Mouse (Mus musculus) MN1 (cell line): ENCODE results near the gene Pidd1.

Experiments used
- DNase-seq: peaks from one replicate; pipeline ENCODE4 v3.0.0-alpha.2; 2016; ENCODE audit warnings: low spot score

Pidd1 gene

GRCm38 (mm10) chr7:141435856-141436522 lies 7.8 kb downstream of the Pidd1 start:
- no peak for DNase-seq

- DNase-seq: peak; percentile 59
Measured at GRCm38 (mm10) chr7:141435129-141435855, 8.5 kb downstream of the Pidd1 start.

DNA sequence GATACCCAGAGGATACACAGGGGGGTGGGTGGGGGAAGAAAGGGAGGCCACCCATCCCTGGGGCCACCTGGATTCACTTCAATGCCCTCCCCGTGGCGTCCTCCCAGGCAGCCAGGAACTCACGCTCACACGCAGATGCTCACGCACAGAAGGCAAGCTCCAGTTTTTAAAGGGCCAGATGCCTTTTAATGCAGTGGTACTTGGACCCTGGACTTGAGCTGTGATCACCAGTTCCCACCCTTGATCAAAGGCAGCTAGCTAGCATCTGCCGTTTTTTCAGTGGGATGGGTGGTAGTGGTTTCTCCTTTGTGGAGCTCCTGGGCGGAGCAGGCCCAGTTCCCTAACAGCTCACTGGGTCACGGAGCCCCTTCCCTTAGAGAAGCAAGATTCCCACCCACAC lies 9.4 kb downstream of the Pidd1 start:
- no peak for DNase-seq

GRCm38 (mm10) chr7:141433517-141434400 lies 10.1 kb downstream of the Pidd1 start:
- DNase-seq: no peak

GRCm38 (mm10) chr7:141432741-141433516 lies 10.9 kb downstream of the Pidd1 start:
- DNase-seq: no peak

- no peak for DNase-seq
Measured at GRCm38 (mm10) chr7:141432186-141432611, 11.6 kb downstream of the Pidd1 start.

DNA sequence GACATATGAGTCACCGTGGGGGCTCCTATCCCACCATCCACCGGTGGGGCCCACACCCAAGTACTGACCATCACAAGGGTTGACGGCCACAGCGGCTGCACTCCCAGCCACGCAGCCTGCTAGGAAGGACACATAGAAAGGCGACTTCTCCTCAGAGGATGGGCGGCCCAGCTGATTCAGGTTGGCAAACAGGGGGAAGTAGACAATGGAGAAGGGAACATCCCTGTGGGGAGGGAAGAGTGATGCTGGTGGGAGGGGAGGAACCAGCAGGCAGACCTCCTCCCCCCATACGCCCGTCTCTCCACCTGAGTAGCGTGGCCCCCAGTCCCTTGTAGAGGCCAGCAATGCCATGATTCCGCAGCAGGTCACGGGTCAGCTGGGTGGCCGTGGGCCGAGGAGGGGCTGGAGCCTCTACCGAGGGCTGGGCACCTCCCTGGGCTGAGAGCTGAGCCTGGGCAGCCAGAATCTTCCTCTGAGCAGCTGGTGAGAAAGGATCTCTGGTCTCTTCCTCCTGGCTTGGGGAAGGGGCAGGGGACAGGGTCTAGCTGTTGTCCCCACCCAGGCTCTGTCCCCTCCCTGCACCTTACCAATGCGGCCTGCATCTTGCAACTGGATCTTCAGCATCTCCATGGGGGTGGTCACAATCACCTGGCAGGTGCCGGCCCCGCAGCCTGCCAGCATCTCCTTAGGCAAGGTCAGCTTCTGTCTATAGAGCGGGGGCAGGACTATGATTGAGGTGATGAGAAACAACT lies 12.2 kb downstream of the Pidd1 start:
- no peak for DNase-seq

DNA sequence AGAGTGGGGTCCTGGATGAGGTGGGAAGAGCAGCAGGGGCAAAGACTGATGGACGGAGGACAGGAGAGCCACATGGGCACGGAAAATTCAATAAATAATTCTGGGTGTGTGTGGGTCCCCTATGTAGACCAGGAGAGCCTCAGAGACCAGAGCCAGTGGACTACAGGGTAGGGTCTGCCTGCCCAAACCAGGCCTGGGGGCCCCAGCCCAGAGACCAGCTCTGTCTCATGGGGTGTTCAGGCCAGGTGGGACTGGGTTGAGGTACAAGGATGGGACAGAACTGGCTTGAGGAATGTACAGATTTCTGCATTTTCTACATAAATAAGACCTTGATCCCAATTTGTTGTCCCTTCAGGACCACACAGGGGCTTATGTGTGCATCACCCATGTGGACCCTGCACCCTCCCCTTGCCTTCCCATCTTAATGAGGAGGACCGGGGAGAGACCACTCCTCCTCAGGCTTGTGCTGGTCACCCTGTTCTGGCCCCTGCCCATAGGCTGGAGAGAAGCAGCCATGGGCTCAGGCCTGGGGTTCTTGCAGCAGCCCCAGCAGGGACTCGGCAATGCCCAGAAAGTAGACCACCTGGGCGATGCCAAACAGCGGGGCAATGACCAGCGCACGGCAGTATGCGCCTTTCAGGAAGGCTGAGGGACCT lies 13.1 kb downstream of the Pidd1 start:
- no peak for DNase-seq

DNA sequence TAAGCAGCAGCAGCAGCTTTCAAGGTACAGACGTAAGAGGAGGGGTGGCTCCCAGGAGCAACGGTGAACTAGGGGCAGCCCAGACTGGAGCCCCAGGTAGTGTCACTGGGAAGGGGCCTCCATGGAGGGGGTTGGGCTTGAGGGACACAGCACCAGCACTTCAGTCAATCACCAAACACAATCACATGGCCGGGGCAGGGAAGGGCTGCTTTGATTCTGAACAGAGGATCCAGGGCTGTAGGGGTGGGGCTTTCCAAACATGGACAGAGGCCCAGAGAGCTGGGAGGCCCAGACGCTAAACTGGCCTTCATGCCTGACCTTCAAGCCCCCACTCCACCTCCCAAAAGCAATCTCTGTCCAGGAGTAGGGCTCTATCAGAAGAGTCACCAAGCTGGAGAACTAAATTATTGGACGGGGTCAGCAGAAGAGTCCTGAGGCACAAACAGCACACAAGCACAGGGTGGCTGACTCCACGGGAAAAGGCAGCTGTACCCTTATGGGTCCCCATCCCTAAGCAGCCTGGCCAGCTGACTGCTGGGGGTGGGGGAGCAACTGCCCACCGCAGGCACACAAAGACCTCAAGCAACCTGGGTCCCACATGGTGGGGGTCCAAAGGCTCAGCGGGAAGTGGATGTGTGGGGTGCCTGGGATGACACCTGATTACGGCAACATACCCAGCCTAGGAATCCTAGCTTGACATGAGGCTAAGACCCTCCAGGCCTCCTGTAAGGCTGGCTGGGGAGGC lies 13.8 kb downstream of the Pidd1 start:
- no peak for DNase-seq

GRCm38 (mm10) chr7:141429310-141429709 lies 14.5 kb downstream of the Pidd1 start, which contains the start of gene Cend1:
TSS of gene Cend1 (minus strand) at chr7:141429491.
- peak; percentile 93 for DNase-seq

DNA sequence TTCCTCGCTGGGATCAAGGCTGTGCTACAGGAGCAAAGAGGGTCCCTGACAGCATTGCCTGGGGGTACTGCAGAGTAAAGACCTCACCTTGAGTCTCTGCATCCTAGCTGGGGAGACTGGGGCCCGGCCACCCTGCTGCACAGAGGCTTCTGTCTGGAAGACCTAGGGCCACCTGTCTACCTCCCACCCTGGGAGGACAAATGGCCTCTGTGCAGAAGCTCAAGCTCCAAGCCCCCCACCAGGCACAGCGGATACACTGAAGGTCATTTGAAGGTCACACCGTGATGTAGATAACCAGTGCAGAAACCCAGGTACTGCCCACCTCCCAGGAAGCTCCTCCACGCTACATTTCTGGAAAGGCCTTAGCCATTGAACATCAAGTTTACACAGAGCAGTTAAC lies 15.1 kb downstream of the Pidd1 start:
- no peak for DNase-seq

DNA sequence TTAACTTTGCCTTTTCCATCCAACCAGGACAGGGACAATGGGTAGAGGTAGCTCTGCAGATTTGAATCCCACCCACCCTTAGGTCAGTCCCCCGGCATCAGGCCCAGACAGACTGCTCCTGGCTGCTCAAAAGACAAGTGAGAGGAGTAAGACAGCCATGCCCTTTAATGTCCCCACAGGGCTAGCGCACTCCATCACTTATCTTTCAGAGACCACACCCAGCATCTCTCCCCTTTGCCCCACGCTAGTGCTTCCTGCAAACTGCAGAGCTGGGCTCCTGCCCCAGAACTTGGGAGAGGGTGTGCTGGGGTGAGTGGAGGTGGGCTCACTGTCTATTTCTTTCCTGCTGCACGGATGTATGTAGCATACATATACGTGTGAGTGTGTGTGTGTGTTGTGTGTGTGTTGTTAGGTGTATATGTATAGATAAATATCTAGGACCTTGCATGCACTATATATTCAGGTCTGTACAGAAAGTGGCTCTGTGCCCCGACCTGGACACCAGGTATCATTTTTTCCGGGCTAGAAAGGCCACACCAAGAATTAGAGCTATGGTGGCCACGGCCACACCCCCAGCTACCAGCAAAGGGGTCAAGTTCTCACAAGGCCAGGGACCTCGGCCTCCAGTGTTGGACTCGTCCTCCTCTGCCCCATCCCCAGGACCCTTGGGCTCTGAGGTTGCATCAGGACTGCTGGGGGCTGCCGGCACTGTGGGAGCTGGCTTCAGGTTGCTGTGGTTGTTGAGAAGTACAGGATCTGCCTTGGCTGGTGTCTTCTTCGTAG lies 16.7 kb downstream of the Pidd1 start:
- DNase-seq: no peak

DNA sequence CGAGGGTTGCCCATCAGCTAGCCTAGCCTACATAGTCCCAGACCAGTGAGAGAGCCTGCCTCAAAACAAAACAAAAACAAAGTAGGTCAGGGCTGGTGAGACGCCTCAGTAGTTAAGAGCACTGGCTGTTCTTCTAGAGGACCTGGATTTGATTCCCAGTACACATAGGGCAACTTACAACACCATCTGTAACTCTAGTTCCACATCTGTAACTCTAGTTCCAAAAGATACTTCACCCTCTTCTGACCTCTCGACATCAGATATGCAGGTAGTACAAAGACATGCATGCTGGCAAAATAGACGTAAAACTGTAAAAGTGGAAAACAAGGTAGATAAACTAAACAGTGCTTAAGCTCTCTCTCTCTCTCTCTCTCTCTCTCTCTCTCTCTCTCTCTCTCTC lies 20.0 kb downstream of the Pidd1 start:
- DNase-seq: no peak

- no peak for DNase-seq
Measured at GRCm38 (mm10) chr7:141420030-141420702, 23.7 kb downstream of the Pidd1 start.

- DNase-seq: peak; percentile 57
Measured at GRCm38 (mm10) chr7:141418970-141419369, 24.9 kb downstream of the Pidd1 start.

DNA sequence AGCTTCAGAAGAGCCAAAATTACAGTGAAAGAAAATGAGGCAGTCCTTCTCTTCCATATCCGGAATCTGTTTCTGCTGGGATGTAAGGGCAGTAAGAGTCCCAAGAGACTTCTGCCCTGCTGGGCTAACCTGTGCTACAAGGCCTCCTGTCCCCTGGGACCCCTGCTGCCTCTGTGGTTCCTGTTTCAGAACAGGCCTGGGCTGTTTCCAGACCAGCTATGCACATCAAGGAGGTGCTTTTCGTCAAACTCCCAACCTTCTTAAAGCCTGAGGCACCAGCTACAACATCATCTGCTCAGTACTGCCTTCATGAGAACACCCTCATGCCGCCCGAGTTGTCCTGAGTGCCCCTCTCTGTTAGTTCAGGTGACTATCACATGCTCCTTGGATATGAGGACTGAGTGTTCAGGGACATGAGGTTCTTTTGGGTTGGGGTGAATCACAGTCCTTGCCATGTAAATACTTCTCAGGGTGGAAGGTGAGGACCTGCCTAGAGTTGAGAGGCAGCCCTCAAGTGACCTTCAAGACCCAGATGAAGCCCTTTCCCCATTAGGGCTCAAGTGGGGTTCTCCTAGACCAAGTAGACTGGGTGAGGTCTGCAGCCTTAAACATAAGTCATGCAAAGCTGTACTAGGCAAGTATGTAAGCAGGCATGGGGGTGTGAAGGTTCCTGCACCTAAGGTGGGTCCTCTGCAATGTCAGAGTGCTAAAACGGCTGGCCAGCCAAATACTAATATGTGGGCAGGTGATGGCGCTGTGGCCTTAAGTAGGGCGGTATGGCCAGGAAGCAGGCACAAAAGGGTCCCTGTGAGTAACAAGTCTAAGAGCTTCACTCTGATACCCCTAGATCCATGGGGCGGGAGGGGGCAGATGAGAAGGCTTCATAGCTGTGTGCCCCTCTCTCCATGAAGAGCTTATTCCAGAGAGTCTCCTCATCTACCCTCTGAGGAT lies 25.8 kb downstream of the Pidd1 start:
- no peak for DNase-seq

DNA sequence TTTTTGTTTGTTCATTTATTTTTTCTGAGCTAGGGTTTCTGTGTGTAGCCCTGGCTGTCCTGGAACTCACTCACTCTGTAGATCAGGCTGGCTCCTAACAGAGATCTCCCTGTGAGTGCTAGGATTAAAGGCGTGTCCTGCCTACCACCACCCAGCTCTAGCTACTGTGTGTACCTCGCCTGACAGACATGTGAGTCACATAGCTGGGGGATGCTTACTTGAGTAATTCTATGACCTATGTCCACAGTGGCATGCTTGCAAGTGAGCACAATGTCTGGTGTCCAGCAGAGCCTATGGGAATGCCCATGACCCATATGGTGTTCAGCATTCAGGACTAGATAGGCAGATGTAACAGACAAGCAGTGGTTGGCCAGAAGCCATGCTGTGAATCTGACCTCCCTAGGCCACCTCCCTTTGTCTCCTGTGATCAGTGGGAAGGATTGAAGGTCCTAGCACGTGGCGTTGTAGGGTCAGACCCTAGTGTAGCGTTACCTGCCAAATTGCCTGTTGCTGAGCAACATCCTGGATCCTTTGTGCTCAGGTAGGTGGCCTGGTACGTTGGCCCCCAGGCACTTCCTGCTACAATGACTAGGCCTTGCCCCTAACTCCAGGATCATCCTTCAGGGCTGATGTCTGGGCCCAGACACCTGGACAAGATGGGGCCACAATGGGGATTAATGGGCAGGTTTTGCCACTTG lies 27.5 kb downstream of the Pidd1 start:
- DNase-seq: no peak
